Mouse (Mus musculus) ZHBTc4 (cell line): Measurements from ENCODE around the gene Ubxn7.

Experiments
- DNase-seq: peaks from one replicate; pipeline ENCODE4 v3.0.0-alpha.2; 2011; ENCODE audit warnings: low read depth, low spot score

The Ubxn7 gene

DNA sequence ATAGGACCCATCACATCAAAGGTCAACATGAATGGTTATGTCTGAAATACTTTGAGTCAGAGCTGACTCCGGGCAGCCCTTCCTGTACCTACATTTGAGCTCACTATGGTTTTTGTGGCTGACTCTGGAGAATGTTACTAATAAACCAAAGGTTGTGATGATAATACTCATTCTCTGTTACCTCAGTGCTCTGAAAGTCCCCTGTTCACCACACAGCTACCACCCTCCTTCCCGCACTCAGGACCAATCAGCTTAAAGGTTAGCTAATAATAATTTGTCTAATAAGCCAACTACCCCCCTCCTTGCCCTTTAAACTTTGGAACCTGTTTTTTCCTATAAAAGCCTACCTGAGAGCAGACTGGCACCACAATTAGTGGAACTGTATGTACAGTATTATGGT lies 47.5 kb downstream of the Ubxn7 start:
- no peak for DNase-seq

DNA sequence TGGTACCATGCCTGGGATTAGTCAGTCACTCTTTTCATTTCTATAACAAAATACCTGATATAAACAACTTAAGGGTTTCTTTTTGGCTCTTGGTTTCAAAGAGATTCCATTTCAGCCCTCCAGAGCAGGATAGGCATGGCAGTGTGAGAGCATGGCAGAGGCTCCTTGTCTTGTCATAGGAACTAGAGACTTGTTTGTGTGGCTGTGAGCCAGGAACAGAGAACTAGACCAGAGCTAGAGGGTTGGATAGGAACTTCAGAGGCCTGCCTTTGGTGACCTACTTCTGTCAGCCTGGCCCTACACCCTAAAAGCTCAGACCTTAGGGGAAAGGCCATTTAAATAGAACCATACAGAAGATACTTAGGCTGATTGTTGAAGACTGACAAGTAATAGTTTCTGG lies 50.8 kb downstream of the Ubxn7 start:
- DNase-seq, result no peak

DNA sequence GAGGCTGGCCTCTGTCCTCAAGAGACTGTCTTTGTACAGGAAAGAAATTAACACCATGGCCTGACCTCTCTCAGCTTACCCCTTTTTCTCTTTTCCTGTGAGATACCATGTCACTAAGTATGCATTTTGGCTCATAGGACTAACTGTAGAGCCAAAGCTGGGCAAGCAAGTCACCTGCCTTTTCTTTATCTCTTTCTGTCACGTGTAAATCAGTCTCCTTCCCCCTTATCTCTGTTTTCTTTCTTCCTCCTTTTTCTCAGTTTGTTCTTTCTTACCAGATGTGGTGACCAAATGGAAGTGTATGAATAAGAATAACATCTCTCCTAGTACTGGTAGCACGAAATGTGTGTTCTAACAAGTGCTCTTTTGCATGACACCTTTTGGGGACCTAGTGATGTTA lies 52.8 kb downstream of the Ubxn7 start:
- DNase-seq, result no peak

DNA sequence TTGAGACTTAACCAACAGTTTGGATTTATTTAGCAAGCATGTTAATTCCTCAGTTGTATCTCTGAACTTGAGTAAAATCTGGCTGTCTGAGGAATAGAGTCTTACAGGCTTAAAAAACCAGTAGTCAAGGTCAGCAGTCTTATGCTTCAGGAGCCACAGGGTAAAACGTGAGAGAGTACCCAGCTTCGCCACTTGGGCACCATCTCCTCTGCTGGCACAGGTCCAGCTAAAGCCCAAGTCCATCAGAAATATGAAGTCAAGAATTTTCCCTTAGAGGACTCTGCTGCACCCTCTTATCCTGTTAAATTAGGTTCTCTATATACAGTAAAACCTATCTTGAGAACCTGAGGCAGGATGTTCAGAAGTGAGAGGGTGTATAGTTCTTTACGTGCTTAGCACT lies 54.8 kb downstream of the Ubxn7 start:
- DNase-seq, result no peak

DNA sequence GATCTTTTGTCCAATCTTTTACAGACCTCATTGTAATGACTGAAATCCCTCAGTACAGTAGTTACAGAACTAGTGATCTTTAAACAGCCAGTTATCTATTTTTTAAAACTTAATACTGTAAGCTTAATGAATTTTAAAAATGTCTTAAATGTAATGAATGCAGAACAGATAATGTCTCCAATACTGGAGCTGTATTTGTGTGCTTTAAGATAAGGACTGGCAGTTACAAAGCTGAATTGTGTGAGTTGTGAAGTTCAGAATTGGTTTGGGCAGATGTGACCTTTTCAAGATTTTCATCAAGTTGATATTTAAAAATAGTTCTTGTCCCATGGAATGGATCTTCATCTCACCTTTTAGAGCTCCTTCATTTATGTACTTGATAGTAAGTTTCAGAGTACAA lies 57.0 kb downstream of the Ubxn7 start:
- no peak for DNase-seq

DNA sequence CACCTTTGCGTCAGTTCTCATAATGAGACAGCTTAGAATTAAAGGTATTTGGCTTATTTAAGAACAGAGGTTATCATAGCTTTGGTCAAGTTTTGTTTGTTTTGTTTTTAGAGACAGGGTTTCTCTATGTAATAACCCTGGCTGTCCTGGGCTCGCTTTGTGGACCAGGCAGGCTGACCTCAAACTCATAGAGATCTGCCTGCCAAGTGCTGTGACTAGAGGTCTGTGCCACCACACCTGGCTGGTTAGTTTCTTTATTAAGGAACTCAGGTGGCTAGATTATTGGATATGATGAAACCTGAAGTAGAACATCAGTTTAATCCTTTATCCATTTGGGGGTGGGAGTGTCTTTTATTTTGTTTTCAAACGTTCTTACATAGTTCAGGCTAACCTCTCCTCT lies 57.8 kb downstream of the Ubxn7 start:
- DNase-seq, result no peak

DNA sequence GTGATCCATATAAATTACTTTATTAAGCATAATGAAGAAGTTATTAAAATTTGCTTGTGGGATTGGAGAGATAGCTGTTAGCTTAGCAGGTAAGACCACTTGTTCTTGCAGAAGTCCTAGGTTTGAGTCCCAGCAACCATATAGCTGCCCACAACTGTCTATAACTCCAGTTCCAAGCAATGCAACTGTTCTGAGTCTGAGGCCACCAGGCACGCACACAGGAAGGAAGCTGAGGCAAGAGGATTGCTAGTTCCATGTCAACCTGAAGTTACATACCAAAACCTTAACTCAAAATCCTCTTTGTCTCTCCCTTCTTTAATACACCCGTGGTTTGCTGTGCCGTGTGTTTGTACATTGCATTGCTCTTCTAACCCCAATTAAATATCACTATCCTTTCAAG lies 58.8 kb downstream of the Ubxn7 start:
- no peak for DNase-seq

DNA sequence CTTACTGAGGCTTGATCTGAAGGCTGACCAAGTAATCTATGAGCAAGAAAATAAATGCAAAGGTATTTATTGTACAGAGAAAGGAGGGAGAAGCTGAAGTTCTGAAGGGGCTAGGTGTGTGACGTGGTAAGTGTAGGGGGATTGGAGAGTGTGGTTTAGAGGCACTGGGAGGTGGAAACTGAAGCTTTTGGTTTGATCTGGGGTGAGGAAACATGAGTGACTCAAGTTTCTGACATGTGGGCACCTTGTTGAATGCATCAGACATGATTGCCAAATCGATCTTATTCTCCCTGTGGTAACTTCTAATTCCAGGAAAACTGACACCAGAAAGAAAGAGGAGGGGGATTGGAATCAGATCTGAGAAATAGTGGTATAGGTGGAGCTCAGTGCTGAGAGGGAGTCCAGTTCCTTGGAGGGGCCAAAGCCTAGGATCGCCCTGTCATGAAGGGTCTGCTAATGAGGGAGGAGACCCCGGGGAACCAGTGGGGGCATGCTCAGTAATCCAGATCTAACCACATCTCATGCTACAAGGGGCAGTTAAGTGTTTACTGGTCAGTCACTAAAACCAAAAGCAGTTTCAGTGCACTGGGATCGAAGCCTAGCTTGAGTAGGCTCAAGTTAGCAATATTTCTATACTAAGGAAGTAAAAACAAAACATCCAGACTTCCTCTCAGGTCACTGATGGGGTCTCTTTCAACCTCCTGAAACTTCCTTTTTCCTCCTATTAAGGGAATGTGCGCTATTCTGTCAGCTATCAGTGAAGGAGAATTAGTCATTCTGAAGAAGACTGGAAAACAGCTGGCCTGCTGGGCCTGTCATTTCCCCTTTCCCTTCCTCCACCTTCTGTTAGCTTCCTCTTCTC lies 63.9 kb downstream of the Ubxn7 start:
- DNase-seq, result no peak

DNA sequence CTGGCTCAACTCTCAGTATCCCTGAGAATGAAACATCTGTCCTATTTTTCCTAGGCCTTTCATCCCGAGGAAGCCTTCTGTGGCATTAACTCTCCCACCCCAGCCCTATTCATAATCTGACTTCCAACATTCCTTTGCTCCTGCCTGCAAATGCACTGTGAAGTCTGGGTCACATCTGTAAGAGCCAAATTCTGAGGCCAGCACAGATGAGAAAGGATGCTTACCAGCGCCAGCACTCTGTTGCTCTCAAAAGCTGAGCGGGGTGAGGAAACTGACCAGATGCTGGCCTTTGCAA lies 64.4 kb downstream of the Ubxn7 start:
- DNase-seq, result no peak

DNA sequence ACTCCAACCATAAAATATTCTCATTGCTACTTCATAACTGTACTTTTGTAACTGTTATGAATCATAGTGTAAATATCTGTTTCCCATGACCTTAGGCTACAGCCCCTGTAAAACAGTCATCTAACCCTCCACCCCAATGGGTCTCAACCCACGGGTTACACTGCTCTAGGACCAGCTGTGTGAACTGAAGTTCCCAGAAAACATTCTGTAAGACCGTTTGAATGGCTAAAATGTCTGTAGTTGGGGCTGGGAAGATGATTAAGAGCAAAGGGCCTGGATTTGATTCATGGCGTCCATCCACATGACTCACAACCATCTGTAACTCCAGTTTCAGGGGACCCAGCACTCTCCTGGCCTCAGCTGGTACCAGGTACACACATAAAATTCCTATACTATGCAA lies 66.1 kb downstream of the Ubxn7 start:
- DNase-seq, result no peak

DNA sequence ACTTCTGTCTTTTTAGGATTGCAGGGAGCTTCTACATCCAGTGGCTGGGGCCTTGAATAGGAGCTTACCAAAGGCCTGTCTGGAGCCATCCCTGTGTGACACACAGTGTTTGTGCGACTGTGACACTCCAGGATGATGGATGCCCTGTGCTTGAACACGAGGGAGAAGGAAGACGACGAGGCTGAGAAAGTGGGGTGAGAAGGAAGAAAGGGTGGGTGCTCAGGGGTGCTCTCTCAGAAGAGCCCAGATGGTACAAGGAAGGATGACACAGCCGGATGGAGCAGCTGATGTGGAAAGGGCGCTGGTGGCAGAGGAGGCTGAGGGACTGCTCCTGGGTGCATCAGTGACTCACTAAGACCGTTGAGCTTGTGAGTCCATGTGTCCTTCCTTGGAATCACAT lies 68.2 kb downstream of the Ubxn7 start, which contains the start of gene Tm4sf19:
TSS of gene Tm4sf19 (plus strand) at position 240 of the 400 bp plus-strand sequence.
- DNase-seq, result no peak

DNA sequence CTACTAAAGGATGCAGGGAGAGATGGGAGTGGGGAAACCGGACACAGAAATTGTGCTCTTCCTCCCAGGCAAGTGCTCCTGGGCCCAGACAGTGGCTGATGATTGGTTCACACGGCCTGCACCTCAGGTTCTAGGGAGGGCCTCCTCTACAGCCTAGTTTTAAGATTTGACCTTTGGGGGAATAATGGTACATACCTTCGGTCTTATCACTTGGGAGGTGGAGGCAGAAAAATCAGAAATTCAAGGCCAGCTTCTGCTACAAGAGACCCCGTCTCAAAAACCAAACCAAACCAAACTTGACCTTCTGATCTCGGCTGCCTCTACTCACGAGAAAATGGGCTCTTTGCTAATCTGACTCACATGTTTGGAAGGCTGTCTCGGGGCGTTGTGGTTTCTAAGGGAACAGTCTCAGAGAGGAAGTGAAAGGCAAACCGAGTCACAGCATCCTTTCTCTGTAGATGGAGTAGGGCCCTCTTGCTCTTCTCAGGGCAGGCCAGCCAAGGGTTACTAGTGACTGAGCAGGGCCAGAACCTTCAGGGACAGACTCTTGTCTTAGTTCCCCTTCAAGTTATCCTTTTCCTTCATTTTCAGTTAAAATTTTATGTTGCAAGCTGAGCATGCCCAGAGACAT lies 69.4 kb downstream of the Ubxn7 start:
- no peak for DNase-seq

DNA sequence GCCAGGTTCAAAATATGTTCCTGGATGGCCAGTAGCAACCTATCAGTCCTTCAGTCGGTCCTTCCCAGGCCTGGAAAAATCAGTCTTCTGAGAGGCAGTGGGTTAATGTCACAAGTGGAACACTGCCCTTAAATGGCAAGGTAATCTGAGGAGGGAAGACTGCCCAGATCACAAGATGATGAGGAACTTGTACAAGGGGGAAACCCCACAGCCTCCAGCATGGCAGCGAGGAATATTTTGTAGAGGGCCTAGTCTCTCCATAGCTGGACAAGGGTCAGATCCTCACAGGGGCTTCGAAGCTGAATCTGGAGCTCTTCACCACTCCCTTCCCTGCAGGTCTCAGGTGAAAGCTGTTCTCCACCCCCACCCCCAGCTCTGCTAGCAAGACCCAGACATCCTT lies 70.8 kb downstream of the Ubxn7 start:
- no peak for DNase-seq

DNA sequence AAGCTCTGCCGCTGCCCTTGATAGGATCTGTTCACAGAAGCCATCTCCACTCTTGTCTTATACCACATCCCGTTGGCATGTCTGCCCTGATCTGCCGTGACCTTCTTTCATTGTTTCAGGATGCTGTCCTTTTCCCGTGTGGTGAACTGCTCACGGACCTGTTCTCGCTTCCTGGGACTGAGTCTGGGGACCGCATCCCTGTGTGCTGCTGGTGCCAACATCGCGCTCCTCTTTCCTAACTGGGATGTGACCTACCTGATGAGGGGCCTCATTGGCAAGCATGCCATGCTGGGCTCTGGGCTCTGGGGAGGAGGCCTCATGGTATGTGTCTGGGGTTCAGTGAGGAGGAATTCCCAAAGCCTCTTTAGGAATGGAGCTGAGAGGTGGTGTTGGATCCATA lies 73.7 kb downstream of the Ubxn7 start:
- no peak for DNase-seq

DNA sequence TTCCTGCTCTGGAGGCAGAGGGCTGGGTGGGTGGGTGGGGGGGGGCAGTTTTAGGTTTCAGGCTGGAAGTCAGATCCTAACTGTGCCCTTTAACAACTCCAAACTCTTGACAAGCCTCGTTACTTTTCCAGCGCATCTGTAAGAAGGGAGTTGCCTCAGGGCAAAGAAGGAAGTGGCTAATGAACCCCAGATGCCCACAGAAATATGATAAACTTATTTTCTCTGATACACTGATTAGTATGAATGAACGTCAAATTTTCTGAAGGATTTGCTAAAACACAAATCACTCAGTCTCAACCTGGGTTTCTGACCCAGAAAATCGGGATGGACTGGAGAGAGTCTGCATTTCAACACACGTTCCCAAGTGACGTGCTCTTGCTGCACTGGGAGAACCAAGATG lies 74.6 kb downstream of the Ubxn7 start:
- no peak for DNase-seq

DNA sequence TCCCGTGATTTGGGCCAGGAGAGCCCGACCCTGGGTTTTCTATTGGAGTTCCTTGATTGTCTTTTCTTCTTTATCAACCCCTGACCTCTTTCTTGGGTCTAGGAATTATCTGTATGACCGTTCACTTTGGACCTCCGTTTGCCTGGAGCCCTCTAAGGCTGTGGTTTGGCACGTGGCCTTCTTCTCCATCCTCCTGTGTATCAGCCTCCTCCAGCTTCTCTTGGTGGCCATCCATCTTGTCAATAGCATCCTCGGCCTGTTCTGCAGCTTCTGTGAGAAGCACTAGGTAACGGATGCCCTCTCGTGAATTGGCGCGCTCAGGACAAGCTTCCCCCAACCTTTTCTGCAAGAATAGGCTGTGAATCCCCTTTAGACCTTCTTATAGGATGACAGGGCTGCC lies 75.7 kb downstream of the Ubxn7 start:
- no peak for DNase-seq

DNA sequence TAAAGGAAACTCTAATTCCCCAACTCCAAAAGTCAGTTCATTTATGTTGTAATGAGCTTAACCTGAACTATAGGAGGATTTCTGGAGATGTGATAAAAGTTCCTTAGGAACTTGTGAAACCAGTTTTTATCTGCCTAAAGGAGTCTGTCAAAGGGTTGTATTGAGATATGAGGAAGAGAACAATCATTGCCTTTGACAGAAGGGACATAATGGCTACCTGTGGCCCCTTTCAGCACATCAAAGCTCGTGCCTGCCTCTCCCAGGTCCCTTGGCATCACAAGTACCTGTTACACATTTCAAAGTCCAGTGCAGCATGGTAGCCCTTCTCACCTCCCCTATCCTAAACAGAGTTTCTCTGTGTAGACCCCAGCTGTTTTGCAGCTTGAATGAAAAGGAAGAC lies 85.4 kb downstream of the Ubxn7 start:
- no peak for DNase-seq

DNA sequence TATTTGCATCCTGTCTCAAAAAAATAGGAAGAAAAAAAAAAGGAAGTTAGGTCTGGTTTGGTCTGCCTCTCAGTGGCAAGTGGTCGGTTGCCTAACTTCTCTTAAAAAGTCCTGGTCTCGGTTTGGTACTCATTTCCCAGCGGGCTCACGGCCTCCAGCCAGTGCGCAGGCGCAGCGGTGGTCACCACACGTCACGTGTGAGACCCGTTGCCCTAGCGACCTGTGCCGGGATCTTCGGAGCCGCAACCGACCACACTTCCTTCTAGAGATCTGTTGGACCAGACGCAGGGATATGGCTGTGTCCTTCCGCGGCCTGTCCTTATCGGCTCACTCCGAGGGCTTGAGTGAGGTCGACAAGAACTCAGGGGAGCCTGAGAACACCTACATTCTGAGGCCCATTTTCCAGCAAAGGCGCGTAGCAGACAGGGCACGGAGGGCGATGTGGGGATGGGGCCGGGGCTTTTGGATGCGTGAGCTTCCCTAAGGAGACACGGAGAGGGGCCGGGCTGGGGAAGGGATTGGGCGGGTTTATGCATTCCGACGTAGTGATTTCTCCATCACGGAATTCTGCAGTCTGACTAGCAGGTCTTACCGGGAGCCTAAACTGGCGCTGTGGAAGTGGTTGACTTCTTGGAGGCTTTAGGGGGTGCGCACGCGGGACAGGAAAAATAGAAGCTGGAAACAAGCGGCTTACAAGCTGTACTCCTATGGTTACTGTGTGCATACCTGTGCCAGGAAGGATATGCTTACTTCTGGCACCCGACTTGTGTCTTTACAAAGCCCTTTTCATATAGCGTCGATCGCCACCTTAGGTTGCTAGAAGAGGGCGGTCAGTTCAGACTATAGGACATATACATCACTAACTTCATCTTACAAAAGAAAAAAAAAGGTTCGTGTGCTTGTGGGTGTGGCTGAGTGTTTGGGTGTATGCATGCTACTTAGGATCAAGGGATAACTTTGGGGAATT lies 87.7 kb downstream of the Ubxn7 start, which contains the start of gene Tctex1d2:
TSS of gene Tctex1d2 (plus strand) at position 186 of the 967 bp plus-strand sequence.
- DNase-seq, result peak; percentile 98

DNA sequence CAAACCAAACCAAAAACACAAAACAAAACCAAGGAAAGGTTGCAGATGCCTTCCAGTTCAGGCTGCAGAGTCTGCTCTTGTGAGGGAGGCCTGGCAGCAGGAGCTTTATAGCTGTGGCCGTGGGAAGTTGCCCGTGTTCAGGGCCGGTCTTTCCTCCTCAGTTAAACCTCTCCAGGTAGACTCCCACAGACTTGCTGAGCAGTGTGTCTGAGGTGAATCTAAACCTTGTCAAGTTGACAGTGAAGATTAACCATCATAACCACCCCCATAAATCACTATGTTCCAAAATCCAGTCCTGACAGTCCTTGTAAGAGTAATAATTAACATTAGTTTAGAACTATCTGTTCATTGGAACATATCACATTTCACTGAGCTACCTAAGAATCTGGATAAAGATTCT lies 95.4 kb downstream of the Ubxn7 start:
- no peak for DNase-seq

DNA sequence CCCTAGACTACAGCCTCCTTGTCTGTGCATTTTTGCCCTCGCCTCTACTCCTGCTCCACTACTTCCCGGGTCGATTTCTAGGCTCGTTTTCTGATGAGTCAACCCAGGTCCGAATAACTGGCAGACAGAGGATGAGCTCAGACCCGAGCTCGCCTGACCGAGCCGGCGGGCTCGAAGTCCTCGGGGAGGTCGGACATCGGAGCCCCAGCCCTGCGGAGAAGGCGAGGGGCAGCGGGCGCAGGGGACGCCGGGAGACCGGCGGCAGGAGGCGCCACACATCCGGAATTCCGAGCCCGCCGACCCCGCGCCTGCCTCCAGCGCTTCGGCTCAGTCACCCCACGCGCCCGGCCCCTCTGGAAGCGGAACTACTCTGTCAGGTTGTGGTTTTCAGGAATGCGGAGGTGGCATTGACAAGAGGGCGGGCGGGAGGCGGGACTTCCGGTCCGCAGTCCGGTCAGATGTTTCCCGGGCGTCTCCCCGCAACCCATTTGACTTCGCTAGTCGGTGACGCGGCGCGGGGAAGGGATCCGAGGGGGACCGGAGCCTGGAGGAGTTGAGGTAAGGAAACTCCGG lies 98.5 kb downstream of the Ubxn7 start, which contains the start of gene Pcyt1a:
TSS of gene Pcyt1a (plus strand) at position 448 of the 573 bp plus-strand sequence.
- DNase-seq, result peak; percentile 96

DNA sequence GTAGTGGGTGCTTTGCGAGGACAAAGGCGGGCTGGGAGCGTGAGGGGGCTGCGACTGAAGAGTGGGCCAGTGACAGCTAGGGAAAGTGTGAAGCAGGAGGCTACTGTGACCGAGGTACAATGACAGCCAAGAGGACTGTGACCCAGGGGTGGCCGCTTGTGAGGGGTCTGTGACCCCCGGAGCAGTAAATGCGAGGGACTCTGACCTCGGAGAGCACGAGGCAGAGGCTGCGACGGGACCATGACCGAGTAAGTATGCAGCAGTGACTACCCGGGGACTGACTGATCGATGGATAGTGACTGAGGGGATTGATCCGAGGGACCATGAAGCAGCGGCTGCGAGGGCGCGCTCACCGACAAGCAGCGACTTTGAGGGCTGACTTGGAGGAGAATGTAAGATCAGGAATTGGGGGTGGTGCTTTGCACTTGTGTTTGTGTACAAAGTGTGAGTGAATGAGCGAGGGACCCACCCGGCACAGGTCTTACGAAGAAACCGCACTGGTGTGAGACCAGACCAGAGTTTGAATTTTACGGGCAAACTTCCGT lies 99.1 kb downstream of the Ubxn7 start:
- DNase-seq, result peak; percentile 41
